Comparison of ENCODE assay signal across 8 mouse cellular contexts in the genomic region with DNA sequence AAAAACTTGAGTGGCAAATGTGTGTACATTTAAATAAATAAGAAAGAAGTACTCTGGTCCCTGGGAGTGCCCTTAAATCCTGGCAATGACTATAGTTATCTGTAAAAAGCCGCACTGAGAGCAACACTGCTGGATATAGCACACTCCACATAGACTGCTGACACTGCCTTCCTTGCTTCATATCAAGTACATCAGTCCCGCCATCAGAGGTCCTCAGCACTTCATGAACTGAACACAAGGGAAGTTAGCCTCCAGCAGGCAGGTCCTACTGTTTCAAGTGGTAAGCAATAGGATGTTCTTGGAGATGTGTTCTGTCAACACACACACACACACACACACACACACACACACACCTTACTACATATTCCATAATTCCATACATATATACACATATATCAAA.
DNase-seq lines count a peak whose midpoint lies in the region; ATAC-seq and TF ChIP-seq lines count a peak whose summit lies in the region.

No protein-coding gene starts in this region.

- no peaks in the 10 kb centered on the region for H3K36me3 ChIP-seq in liver, postnatal 0 days (replicated peaks; ENCODE audit: insufficient read depth, low read length)
- H3K36me3 ChIP-seq in liver, embryonic 11.5 days (ENCODE audit: control insufficient read depth, insufficient read depth, low read length): no peaks in the 10 kb centered on the region

- TF ChIP-seq CTCF in liver, postnatal 0 days (IDR thresholded peaks at IDR 0.05; ENCODE audit: low read depth): peak; percentile 41

- no peak overlapping the region for H3K4me2 ChIP-seq in liver, postnatal 0 days (ENCODE audit: low read depth, low read length)
- no peak overlapping the region for H3K4me2 ChIP-seq in liver, embryonic 11.5 days

- no peaks in the 10 kb centered on the region for H3K27me3 ChIP-seq in liver, postnatal 0 days (ENCODE audit: insufficient read depth, low read length)
- H3K27me3 ChIP-seq in liver, embryonic 11.5 days (replicated peaks; ENCODE audit: control insufficient read depth, insufficient read depth, low read length): no peaks in the 10 kb centered on the region

- peak; percentile 10 to 25 for DNase-seq in cerebellum, adult 18-20 months
- no peak for DNase-seq in cerebellum, postnatal 4 days (ENCODE audit: low spot score in 2 of 2)
- no peak for DNase-seq in liver, postnatal 0 days
- no peak for DNase-seq in liver, embryonic 11.5 days (ENCODE audit: low spot score)
- peak; percentile 49 for DNase-seq in heart, postnatal 4 days
- peak; percentile 32 for DNase-seq in lung, postnatal 14 days
- DNase-seq in thymus, postnatal 25 days: no peak
- no peak for DNase-seq in c-Kit-positive CD71-positive TER-119-positive erythroid progenitor cells, embryonic 14.5 days (ENCODE audit: low spot score)

- H3K4me1 ChIP-seq in liver, postnatal 0 days (ENCODE audit: insufficient read depth): no peaks in the 10 kb centered on the region
- H3K4me1 ChIP-seq in liver, embryonic 11.5 days (replicated peaks; ENCODE audit: control insufficient read depth, insufficient read depth, low read length): no peaks in the 10 kb centered on the region

- ATAC-seq in liver, postnatal 0 days: no peak
- no peak; the same call in 1 of the 2 replicates for ATAC-seq in liver, embryonic 11.5 days (replicated peaks; ENCODE audit: low FRiP score)

- H3K9me3 ChIP-seq in liver, postnatal 0 days (ENCODE audit: low read length): no peaks in the 10 kb centered on the region
- H3K9me3 ChIP-seq in liver, embryonic 11.5 days (ENCODE audit: control insufficient read depth, low read length): no peaks in the 10 kb centered on the region

- H3K27ac ChIP-seq in liver, postnatal 0 days (ENCODE audit: low read depth): no peak overlapping the region
- H3K27ac ChIP-seq in liver, embryonic 11.5 days (ENCODE audit: low read depth, low read length): no peak overlapping the region

- no peak for TF ChIP-seq EP300 in liver, postnatal 0 days (IDR thresholded peaks at IDR 0.05; ENCODE audit: low read depth)

- WGBS in liver, postnatal 0 days (ENCODE audit: insufficient replicate concordance): 59% methylated on average over 2 of the region's 2 CpGs
- WGBS in liver, embryonic 11.5 days: 75% methylated on average over 2 of the region's 2 CpGs

- no peak overlapping the region for H3K4me3 ChIP-seq in liver, postnatal 0 days (ENCODE audit: low read depth, low read length)
- no peak overlapping the region for H3K4me3 ChIP-seq in liver, embryonic 11.5 days (ENCODE audit: low read depth, low read length)

- H3K9ac ChIP-seq in liver, postnatal 0 days (replicated peaks): no peak overlapping the region
- H3K9ac ChIP-seq in liver, embryonic 11.5 days (ENCODE audit: low read depth, low read length): no peak overlapping the region

Comparison
In these comparisons a context has a peak if more than half of its experiments do, and no peak if none do; other contexts are left out.
1. DNase-seq: peak in cerebellum, adult 18-20 months (2 of 2), heart, postnatal 4 days (single experiment) and lung, postnatal 14 days (single experiment); none in cerebellum, postnatal 4 days (0 of 2), liver, postnatal 0 days (single experiment), liver, embryonic 11.5 days (single experiment), thymus, postnatal 25 days (single experiment) and c-Kit-positive CD71-positive TER-119-positive erythroid progenitor cells, embryonic 14.5 days (single experiment).